Mouse (Mus musculus): ENCODE data around the gene Foxq1.

Gene Foxq1

DNA sequence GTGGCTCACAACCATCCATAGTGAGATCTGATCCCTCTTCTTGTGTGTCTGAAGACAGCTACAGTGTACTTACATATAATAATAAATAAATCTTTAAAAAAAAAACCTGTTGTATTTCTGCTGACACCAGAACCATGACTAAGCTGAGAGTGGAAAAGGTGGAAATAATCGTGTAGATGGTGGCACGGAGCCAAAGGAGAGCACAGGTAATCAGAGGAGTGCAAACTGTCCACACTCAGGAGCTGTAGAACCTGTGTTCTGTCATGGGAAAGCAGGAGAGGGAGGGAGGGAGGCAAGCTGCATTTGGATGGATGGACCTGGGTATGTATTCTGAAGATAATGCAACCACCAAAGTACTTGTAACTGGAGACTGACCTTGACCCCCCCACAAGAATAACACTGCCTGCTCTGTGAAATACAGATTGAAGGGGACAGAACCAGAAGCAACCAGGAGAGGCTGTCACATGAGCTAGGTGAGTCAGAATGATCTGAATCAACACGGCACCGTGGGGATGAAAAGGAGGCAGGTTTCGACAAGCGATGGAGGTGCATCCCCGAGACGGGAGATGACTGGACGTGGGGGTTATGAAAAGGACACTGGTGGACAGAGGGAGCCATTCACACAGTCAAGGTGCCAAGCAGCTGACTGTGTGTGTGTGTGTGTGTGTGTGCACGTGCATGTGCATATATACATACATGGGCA is 17.0 kb downstream of the Foxq1 start:
- DNase-seq (ENCODE audit: low spot score), result no peak

DNA sequence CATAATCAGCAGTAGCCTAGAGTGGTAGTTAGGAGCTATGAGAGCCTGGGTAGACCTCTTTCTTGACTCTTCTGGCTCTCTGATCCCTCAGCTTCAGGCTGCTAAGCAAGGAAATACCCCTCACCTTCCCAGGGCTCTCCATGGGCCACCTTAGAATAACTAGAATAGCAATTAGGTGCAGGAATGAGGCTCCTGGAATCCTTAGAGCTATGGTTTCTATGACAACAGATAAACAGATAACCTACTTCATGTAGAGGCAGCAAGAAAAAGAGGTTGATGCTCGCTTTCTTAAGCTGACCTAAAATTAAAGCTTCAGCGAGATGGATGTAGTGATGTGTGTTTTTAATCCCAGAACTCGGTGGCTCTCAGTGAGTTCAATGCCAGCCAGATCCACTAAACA is 18.7 kb downstream of the Foxq1 start:
- DNase-seq (ENCODE audit: low spot score), result no peak

DNA sequence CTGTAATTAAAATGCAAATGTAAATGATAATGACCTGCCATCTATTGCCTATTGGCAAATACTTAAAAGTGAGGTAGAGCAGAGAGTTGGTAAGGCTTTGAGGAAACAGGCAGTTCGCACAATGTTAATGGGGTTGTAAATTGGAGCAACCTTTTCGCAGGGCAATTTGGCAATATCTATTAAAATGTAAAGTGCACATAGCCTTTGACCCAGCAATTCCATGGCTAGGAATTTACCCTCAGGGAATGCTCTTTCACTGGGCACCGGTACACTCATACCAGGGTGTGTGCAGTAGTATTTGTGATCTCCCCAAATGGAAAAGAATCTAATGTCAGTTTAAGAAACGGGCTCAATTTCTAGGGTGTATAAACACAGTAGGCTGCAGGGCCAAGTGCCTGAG is 20.8 kb downstream of the Foxq1 start:
- no peak for DNase-seq (ENCODE audit: low spot score)

DNA sequence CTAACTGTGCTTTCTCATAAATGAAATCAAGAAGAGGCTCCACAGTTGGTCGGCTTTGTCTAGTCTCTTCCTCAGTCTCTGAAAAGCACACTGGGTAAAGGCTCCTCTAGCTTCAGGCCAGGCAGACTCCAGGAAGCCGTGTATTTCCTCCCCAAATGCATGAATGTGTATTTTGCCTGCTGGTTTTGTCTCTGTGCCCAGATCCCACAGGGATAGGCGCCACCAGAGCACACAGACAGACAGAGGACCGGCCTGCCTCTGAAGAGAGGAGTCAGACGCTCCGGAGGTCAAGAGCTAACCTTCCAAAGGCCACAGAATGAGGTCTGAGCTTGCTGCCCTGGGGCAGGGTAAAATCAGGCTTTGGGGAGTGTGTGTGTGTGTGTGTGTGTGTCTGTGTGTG is 21.6 kb downstream of the Foxq1 start:
- no peak for DNase-seq (ENCODE audit: low spot score)

DNA sequence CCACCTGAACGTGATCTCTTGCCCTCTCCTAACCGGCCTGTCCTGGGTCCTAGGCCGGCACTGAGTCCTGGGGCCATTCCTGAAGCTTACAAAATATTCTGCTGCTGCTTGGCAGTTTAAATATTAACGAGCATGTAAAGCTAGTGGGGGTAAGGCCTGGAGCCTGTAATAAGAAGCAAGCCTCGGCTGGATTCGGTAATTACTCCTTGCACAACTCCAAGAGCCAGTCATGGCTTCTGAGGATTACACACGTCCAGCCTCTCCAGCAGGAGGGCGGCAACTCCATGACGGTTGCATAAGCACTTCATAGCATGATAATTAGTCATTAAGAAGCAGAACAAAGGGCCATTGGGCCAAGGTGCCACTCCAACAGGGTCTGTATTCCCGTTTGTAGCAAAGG is 22.5 kb downstream of the Foxq1 start:
- DNase-seq (ENCODE audit: low spot score), result no peak

DNA sequence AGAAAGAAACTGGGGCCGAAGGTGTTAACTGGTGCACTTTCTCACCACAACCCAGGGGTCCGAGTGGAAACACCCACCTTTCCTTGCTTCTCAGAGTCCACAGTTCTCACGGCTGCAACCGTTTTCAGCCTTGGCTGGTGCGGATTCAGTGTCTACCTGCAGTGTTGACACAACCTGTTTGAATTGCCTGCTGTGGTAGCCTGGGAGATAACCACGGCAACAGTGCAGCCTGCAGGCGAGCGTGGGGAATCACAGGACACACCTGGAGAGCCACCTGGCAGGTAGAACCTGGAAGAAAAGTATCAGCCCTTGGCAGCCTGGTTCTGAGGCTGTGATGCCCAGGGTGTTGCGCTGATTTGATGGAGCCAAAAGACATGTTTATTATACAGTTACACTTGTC is 23.9 kb downstream of the Foxq1 start:
- no peak for DNase-seq (ENCODE audit: low spot score)

DNA sequence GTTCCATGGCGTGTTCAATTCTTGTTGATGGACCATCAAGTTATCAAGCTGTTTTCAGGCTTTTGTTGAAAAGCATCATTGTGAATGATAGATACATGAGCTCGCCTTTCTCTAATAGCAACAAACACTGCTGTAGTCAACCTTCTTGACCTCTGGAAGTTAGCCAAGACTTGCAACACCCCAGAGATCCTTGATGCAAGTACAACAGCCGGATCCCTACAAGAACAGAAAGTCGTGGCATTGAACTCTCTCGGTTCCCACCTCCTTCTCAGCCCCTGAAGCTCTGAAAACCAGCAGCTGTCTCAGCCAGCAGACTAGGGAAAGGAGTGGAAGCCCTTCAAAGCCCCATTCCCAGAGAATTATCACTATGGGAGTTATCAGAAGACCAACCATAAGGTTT is 31.4 kb downstream of the Foxq1 start:
- DNase-seq (ENCODE audit: low spot score), result no peak

DNA sequence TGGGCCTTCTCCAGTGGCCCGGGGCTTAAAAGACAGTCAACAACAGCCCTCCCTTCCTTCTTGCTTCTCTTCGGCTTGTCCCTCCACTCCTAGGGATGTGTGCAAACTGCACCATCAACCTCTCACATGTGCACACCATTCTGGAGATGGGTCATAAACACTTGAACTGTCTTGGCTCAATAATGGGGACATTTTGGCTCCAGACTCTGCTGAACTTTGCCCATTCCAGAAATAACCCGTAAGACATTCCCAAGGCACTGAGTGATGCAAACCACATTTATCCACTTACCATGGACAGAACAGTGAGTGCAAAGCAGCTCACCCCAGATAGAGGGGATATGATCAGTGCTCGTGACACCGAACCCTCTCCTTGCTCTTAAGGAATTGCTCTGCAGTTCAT is 43.6 kb downstream of the Foxq1 start:
- DNase-seq (ENCODE audit: low spot score), result no peak

DNA sequence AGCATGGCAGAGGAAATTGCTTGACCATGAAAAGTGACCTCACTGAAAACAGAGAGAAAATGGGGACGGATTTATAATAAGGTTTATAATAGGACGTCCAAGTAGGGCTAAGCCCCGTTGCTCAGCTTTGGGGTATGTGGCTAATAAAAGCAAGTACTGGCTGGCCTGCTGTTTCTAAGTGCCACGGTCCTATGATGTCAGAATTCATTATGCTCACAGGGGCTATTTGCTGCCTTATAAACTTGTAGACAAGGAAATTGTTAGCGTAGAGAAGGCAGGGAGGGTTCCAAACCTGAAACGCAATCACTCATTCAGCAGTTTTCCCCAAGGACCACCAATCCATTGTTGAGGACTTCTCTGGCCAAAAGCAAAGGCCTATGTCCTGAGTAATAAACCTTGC is 48.0 kb downstream of the Foxq1 start:
- DNase-seq (ENCODE audit: low spot score), result no peak
